Mouse (Mus musculus): Measurements from ENCODE around the gene Atp5j. TPM values are rescaled to one million over a fixed set of nuclear protein-coding genes. Genes with fewer than 3 reads are reported as not detected.
A peak's percentile ranks its signal among the peaks of the same experiment; 100 is the strongest.

Gene Atp5j
- total and polyA plus RNA-seq, 2 experiments from 2014 or later: 405 to 3,491 TPM

DNA sequence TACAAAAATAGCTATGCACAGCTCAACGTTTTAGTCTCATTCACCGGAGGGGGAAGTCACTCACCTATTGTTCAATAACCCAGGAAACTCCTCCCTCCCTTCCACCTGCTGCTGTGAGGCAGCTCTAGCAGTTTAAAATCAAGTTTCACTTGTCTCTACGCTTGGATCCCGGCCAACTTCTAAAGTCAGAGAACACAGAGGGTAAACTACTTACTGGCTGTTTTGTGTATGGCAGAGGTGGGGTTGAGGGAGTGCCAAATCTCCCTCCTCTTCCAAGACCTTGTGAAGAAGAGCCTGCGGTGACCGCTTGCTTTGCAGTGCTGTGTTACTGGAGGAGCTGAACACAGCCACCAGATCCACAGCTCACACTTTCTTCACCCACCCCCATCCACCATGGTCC, 10.4 kb downstream of the Atp5j start:
- Histone ChIP-seq H3K36me3 (replicated peaks; ENCODE audit: control insufficient read depth, insufficient read depth, low read length) (peaks cover 83% of the 10 kb centered on the region), H3K27me3 (ENCODE audit: control insufficient read depth, insufficient read depth, low read length) (no peaks in the 10 kb centered on the region), H3K9me3 (replicated peaks; ENCODE audit: control insufficient read depth, low read length) (no peaks in the 10 kb centered on the region), H3K9ac (replicated peaks; ENCODE audit: low read depth, low read length) (0 out of 2 replicates have a peak overlapping the region, but pooled peaks have one; percentile 11), H3K4me1 (ENCODE audit: control insufficient read depth, insufficient read depth) (no peaks in the 10 kb centered on the region; the same call in 1 of the 2 replicates), H3K27ac (ENCODE audit: low read depth) (peak overlapping the region; percentile 71), H3K4me3 (ENCODE audit: low read depth, low read length) (no peak overlapping the region), H3K4me2 (ENCODE audit: low read depth, low read length) (no peak overlapping the region)
- 48% methylated on average over 6 of the region's 6 CpGs for WGBS
- no peak for TF ChIP-seq CTCF (IDR thresholded peaks at IDR 0.05; ENCODE audit: low read depth)
- TF ChIP-seq EP300 (IDR thresholded peaks at IDR 0.05; ENCODE audit: low read depth): peak; percentile 83; the same call in 1 of the 2 replicates
- ATAC-seq (ENCODE audit: insufficient read depth, low read depth): peak; percentile 72
- DNase-seq (ENCODE audit: low spot score): no peak

GRCm38 (mm10) chr16:84817423-84817822, 18.0 kb downstream of the Atp5j start:
- TF ChIP-seq CTCF (IDR thresholded peaks at IDR 0.05; ENCODE audit: low read depth) (peak; percentile 70), EP300 (IDR thresholded peaks at IDR 0.05; ENCODE audit: low read depth) (no peak)
- peaks cover 19% of the 10 kb centered on the region for H3K36me3 ChIP-seq (replicated peaks; ENCODE audit: control insufficient read depth, insufficient read depth, low read length)
- H3K4me3 ChIP-seq (ENCODE audit: low read depth, low read length): no peak overlapping the region
- no peak for ATAC-seq (ENCODE audit: insufficient read depth, low read depth)
- H3K27ac ChIP-seq (ENCODE audit: low read depth): no peak overlapping the region
- no peaks in the 10 kb centered on the region for H3K4me1 ChIP-seq (ENCODE audit: control insufficient read depth, insufficient read depth)
- H3K9me3 ChIP-seq (replicated peaks; ENCODE audit: control insufficient read depth, low read length): no peaks in the 10 kb centered on the region
- H3K4me2 ChIP-seq (ENCODE audit: low read depth, low read length): no peak overlapping the region
- DNase-seq (ENCODE audit: low spot score): peak; percentile 47
- no peaks in the 10 kb centered on the region for H3K27me3 ChIP-seq (ENCODE audit: control insufficient read depth, insufficient read depth, low read length)
- no peak overlapping the region for H3K9ac ChIP-seq (replicated peaks; ENCODE audit: low read depth, low read length)
- 28% methylated on average over 7 of the region's 7 CpGs for WGBS

GRCm38 (mm10) chr16:84814511-84814910, 20.9 kb downstream of the Atp5j start:
- WGBS: 67% methylated on average over 8 of the region's 8 CpGs
- Histone ChIP-seq H3K9me3 (replicated peaks; ENCODE audit: control insufficient read depth, low read length) (no peaks in the 10 kb centered on the region), H3K4me3 (ENCODE audit: low read depth, low read length) (no peak overlapping the region), H3K36me3 (replicated peaks; ENCODE audit: control insufficient read depth, insufficient read depth, low read length) (0 out of 2 replicates have a peak, but pooled peaks cover 2% of the 10 kb centered on the region), H3K4me2 (ENCODE audit: low read depth, low read length) (no peak overlapping the region), H3K27ac (ENCODE audit: low read depth) (no peak overlapping the region), H3K9ac (replicated peaks; ENCODE audit: low read depth, low read length) (no peak overlapping the region), H3K27me3 (ENCODE audit: control insufficient read depth, insufficient read depth, low read length) (no peaks in the 10 kb centered on the region), H3K4me1 (ENCODE audit: control insufficient read depth, insufficient read depth) (no peaks in the 10 kb centered on the region)
- DNase-seq (ENCODE audit: low spot score) (no peak), ATAC-seq (ENCODE audit: insufficient read depth, low read depth) (no peak)
- no peak for TF ChIP-seq CTCF (IDR thresholded peaks at IDR 0.05; ENCODE audit: low read depth)
- no peak for TF ChIP-seq EP300 (IDR thresholded peaks at IDR 0.05; ENCODE audit: low read depth)

DNA sequence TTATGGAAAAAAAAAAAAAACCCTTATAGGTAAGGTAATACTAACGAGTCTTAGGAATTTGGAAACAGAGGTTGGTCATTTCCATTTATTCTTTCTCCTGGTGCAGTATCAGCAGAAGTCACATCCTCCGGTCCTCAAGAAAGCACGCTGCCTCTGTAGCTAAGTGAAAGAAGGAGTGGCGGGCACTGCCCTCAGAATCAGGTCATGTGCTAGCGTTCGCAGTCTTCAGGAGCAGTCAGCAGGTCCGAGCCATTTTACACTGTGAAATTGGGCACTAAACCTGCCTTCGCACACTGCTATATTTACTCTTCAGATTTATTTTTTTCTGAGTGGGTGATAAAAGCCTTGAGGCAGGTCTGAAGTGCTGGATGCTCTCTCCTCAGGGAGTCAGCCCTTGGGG, 21.6 kb downstream of the Atp5j start:
- H3K9me3 ChIP-seq (replicated peaks; ENCODE audit: control insufficient read depth, low read length): no peaks in the 10 kb centered on the region
- H3K4me3 ChIP-seq (ENCODE audit: low read depth, low read length): no peak overlapping the region
- no peak for TF ChIP-seq EP300 (IDR thresholded peaks at IDR 0.05; ENCODE audit: low read depth)
- TF ChIP-seq CTCF (IDR thresholded peaks at IDR 0.05; ENCODE audit: low read depth): no peak
- H3K36me3 ChIP-seq (replicated peaks; ENCODE audit: control insufficient read depth, insufficient read depth, low read length): 0 out of 2 replicates have a peak, but pooled peaks cover 4% of the 10 kb centered on the region
- no peak overlapping the region for H3K9ac ChIP-seq (replicated peaks; ENCODE audit: low read depth, low read length)
- WGBS: 73% methylated on average over 8 of the region's 8 CpGs
- DNase-seq (ENCODE audit: low spot score) (no peak), ATAC-seq (ENCODE audit: insufficient read depth, low read depth) (no peak)
- H3K4me1 ChIP-seq (ENCODE audit: control insufficient read depth, insufficient read depth): no peaks in the 10 kb centered on the region
- no peaks in the 10 kb centered on the region for H3K27me3 ChIP-seq (ENCODE audit: control insufficient read depth, insufficient read depth, low read length)
- H3K27ac ChIP-seq (ENCODE audit: low read depth): no peak overlapping the region
- H3K4me2 ChIP-seq (ENCODE audit: low read depth, low read length): no peak overlapping the region

GRCm38 (mm10) chr16:84810254-84810653, 25.2 kb downstream of the Atp5j start:
- Histone ChIP-seq H3K9ac (replicated peaks; ENCODE audit: low read depth, low read length) (no peak overlapping the region), H3K9me3 (replicated peaks; ENCODE audit: control insufficient read depth, low read length) (no peaks in the 10 kb centered on the region), H3K4me3 (ENCODE audit: low read depth, low read length) (no peak overlapping the region), H3K27me3 (ENCODE audit: control insufficient read depth, insufficient read depth, low read length) (no peaks in the 10 kb centered on the region), H3K27ac (ENCODE audit: low read depth) (no peak overlapping the region), H3K4me2 (ENCODE audit: low read depth, low read length) (no peak overlapping the region), H3K4me1 (ENCODE audit: control insufficient read depth, insufficient read depth) (no peaks in the 10 kb centered on the region), H3K36me3 (replicated peaks; ENCODE audit: control insufficient read depth, insufficient read depth, low read length) (0 out of 2 replicates have a peak, but pooled peaks cover 4% of the 10 kb centered on the region)
- TF ChIP-seq CTCF (IDR thresholded peaks at IDR 0.05; ENCODE audit: low read depth) (no peak), EP300 (IDR thresholded peaks at IDR 0.05; ENCODE audit: low read depth) (no peak)
- DNase-seq (ENCODE audit: low spot score) (no peak), ATAC-seq (ENCODE audit: insufficient read depth, low read depth) (peak; percentile 47; the same call in 1 of the 2 replicates)
- WGBS: 65% methylated on average over 1 of the region's 1 CpGs

- DNase-seq (ENCODE audit: low spot score) (no peak), ATAC-seq (ENCODE audit: insufficient read depth, low read depth) (no peak)
- Histone ChIP-seq H3K36me3 (replicated peaks; ENCODE audit: control insufficient read depth, insufficient read depth, low read length) (0 out of 2 replicates have a peak, but pooled peaks cover 4% of the 10 kb centered on the region), H3K27me3 (ENCODE audit: control insufficient read depth, insufficient read depth, low read length) (no peaks in the 10 kb centered on the region), H3K4me2 (ENCODE audit: low read depth, low read length) (no peak overlapping the region), H3K4me1 (ENCODE audit: control insufficient read depth, insufficient read depth) (no peaks in the 10 kb centered on the region), H3K27ac (ENCODE audit: low read depth) (no peak overlapping the region), H3K9ac (replicated peaks; ENCODE audit: low read depth, low read length) (no peak overlapping the region), H3K9me3 (replicated peaks; ENCODE audit: control insufficient read depth, low read length) (no peaks in the 10 kb centered on the region), H3K4me3 (ENCODE audit: low read depth, low read length) (no peak overlapping the region)
- 84% methylated on average over 7 of the region's 7 CpGs for WGBS
- TF ChIP-seq CTCF (IDR thresholded peaks at IDR 0.05; ENCODE audit: low read depth): no peak
- no peak for TF ChIP-seq EP300 (IDR thresholded peaks at IDR 0.05; ENCODE audit: low read depth)
Measured at GRCm38 (mm10) chr16:84807874-84808273, 27.6 kb downstream of the Atp5j start.
